Mouse (Mus musculus): ENCODE data around the gene Haghl. TPM values are rescaled to one million over a fixed set of nuclear protein-coding genes. Genes with fewer than 3 reads are reported as not detected.
A peak's percentile ranks its signal among the peaks of the same experiment; 100 is the strongest.

The Haghl gene
- polyA plus RNA-seq, 1 experiment from 2014 or later = 37.5 TPM

GRCm38 (mm10) chr17:25781339-25781738 lies 4.1 kb downstream of the Haghl start:
- Histone ChIP-seq H3K4me3 (ENCODE audit: low read depth, low read length) (no peak overlapping the region), H3K36me3 (ENCODE audit: control insufficient read depth, insufficient read depth, low read length) (peaks cover 5% of the 10 kb centered on the region; the same call in 1 of the 2 replicates), H3K4me2 (replicated peaks; ENCODE audit: low read depth) (no peak overlapping the region), H3K9ac (ENCODE audit: low read length) (no peak overlapping the region), H3K27me3 (ENCODE audit: control insufficient read depth, insufficient read depth, low read length) (no peaks in the 10 kb centered on the region), H3K4me1 (replicated peaks; ENCODE audit: control insufficient read depth, insufficient read depth) (peaks cover 5% of the 10 kb centered on the region), H3K27ac (replicated peaks) (no peak overlapping the region), H3K9me3 (ENCODE audit: control insufficient read depth, low read length) (no peaks in the 10 kb centered on the region)
- WGBS = 67% methylated on average over 6 of the region's 6 CpGs
- ATAC-seq (ENCODE audit: low FRiP score, low TSS enrichment) (no peak), DNase-seq (ENCODE audit: low spot score) (no peak)
- TF ChIP-seq EP300 (optimal IDR thresholded peaks at IDR 0.05) (no peak), CTCF (IDR thresholded peaks at IDR 0.05; ENCODE audit: low read depth) (no peak)

GRCm38 (mm10) chr17:25777948-25778347 lies 7.5 kb downstream of the Haghl start:
- no peak overlapping the region for H3K4me2 ChIP-seq (replicated peaks; ENCODE audit: low read depth)
- no peak overlapping the region for H3K4me3 ChIP-seq (ENCODE audit: low read depth, low read length)
- no peak for TF ChIP-seq EP300 (optimal IDR thresholded peaks at IDR 0.05)
- no peak for ATAC-seq (ENCODE audit: low FRiP score, low TSS enrichment)
- WGBS = 91% methylated on average over 5 of the region's 5 CpGs
- H3K9me3 ChIP-seq (ENCODE audit: control insufficient read depth, low read length) = no peaks in the 10 kb centered on the region
- peaks cover 5% of the 10 kb centered on the region; the same call in 1 of the 2 replicates for H3K36me3 ChIP-seq (ENCODE audit: control insufficient read depth, insufficient read depth, low read length)
- no peak for DNase-seq (ENCODE audit: low spot score)
- peaks cover 3% of the 10 kb centered on the region for H3K4me1 ChIP-seq (replicated peaks; ENCODE audit: control insufficient read depth, insufficient read depth)
- no peak overlapping the region for H3K27ac ChIP-seq (replicated peaks)
- H3K9ac ChIP-seq (ENCODE audit: low read length) = no peak overlapping the region
- no peaks in the 10 kb centered on the region for H3K27me3 ChIP-seq (ENCODE audit: control insufficient read depth, insufficient read depth, low read length)

GRCm38 (mm10) chr17:25775318-25776062 lies 10.0 kb downstream of the Haghl start:
- Histone ChIP-seq H3K36me3 (ENCODE audit: control insufficient read depth, insufficient read depth, low read length) (no peaks in the 10 kb centered on the region; the same call in 1 of the 2 replicates), H3K4me3 (ENCODE audit: low read depth, low read length) (no peak overlapping the region), H3K9me3 (ENCODE audit: control insufficient read depth, low read length) (no peaks in the 10 kb centered on the region), H3K4me2 (replicated peaks; ENCODE audit: low read depth) (no peak overlapping the region), H3K4me1 (replicated peaks; ENCODE audit: control insufficient read depth, insufficient read depth) (peaks cover 3% of the 10 kb centered on the region), H3K27ac (replicated peaks) (no peak overlapping the region), H3K9ac (ENCODE audit: low read length) (no peak overlapping the region), H3K27me3 (ENCODE audit: control insufficient read depth, insufficient read depth, low read length) (no peaks in the 10 kb centered on the region)
- TF ChIP-seq EP300 (optimal IDR thresholded peaks at IDR 0.05) = no peak
- TF ChIP-seq CTCF (IDR thresholded peaks at IDR 0.05; ENCODE audit: low read depth) = no peak
- ATAC-seq (ENCODE audit: low FRiP score, low TSS enrichment) (no peak), DNase-seq (ENCODE audit: low spot score) (no peak)
- 79% methylated on average over 10 of the region's 10 CpGs for WGBS

- H3K27ac ChIP-seq (replicated peaks) = no peak within 1 kb of the TSS; the same call in 1 of the 2 replicates
Observed at GRCm38 (mm10) chr17:25773549-25774120, 11.8 kb downstream of the Haghl start, which contains the start of gene Narfl. TSS of gene Narfl (plus strand) at chr17:25773776.

GRCm38 (mm10) chr17:25769331-25769730 lies 16.1 kb downstream of the Haghl start:
- DNase-seq (ENCODE audit: low spot score) = no peak
- no peaks in the 10 kb centered on the region for H3K27me3 ChIP-seq (ENCODE audit: control insufficient read depth, insufficient read depth, low read length)
- H3K9ac ChIP-seq (ENCODE audit: low read length) = no peak overlapping the region
- H3K4me3 ChIP-seq (ENCODE audit: low read depth, low read length) = no peak overlapping the region
- H3K36me3 ChIP-seq (ENCODE audit: control insufficient read depth, insufficient read depth, low read length) = no peaks in the 10 kb centered on the region
- no peak for ATAC-seq (ENCODE audit: low FRiP score, low TSS enrichment)
- no peak overlapping the region for H3K27ac ChIP-seq (replicated peaks)
- H3K4me1 ChIP-seq (replicated peaks; ENCODE audit: control insufficient read depth, insufficient read depth) = peaks cover 3% of the 10 kb centered on the region
- no peak overlapping the region for H3K4me2 ChIP-seq (replicated peaks; ENCODE audit: low read depth)
- TF ChIP-seq EP300 (optimal IDR thresholded peaks at IDR 0.05) (no peak), CTCF (IDR thresholded peaks at IDR 0.05; ENCODE audit: low read depth) (no peak)
- WGBS = 57% methylated on average over 9 of the region's 9 CpGs
- no peaks in the 10 kb centered on the region for H3K9me3 ChIP-seq (ENCODE audit: control insufficient read depth, low read length)

More at GRCm38 (mm10) chr17:25773549-25774120, 11.8 kb downstream of the Haghl start, which contains the start of gene Narfl:
- no peak for TF ChIP-seq EP300 (optimal IDR thresholded peaks at IDR 0.05)
- peak; percentile 100 for TF ChIP-seq CTCF (IDR thresholded peaks at IDR 0.05; ENCODE audit: low read depth)
- Histone ChIP-seq H3K36me3 (ENCODE audit: control insufficient read depth, insufficient read depth, low read length) (no peaks in the 10 kb centered on the region; the same call in 1 of the 2 replicates), H3K4me2 (replicated peaks; ENCODE audit: low read depth) (peak within 1 kb of the TSS; percentile 77), H3K9me3 (ENCODE audit: control insufficient read depth, low read length) (no peaks in the 10 kb centered on the region), H3K27me3 (ENCODE audit: control insufficient read depth, insufficient read depth, low read length) (no peaks in the 10 kb centered on the region), H3K4me1 (replicated peaks; ENCODE audit: control insufficient read depth, insufficient read depth) (peaks cover 3% of the 10 kb centered on the region), H3K9ac (ENCODE audit: low read length) (peak within 1 kb of the TSS; percentile 87), H3K4me3 (ENCODE audit: low read depth, low read length) (peak within 1 kb of the TSS; percentile 71)
- peak; percentile 84 for ATAC-seq (ENCODE audit: low FRiP score, low TSS enrichment)
- WGBS = under 1% methylated on average over 37 of the region's 37 CpGs
- peak; percentile 98 for DNase-seq (ENCODE audit: low spot score)

- no peak overlapping the region for H3K9ac ChIP-seq (ENCODE audit: low read length)
- no peaks in the 10 kb centered on the region for H3K36me3 ChIP-seq (ENCODE audit: control insufficient read depth, insufficient read depth, low read length)
- H3K9me3 ChIP-seq (ENCODE audit: control insufficient read depth, low read length) = no peaks in the 10 kb centered on the region
- no peaks in the 10 kb centered on the region for H3K27me3 ChIP-seq (ENCODE audit: control insufficient read depth, insufficient read depth, low read length)
- TF ChIP-seq EP300 (optimal IDR thresholded peaks at IDR 0.05) (no peak), CTCF (IDR thresholded peaks at IDR 0.05; ENCODE audit: low read depth) (no peak)
- no peak for DNase-seq (ENCODE audit: low spot score)
- H3K4me2 ChIP-seq (replicated peaks; ENCODE audit: low read depth) = no peak overlapping the region
- 74% methylated on average over 5 of the region's 5 CpGs for WGBS
- no peak overlapping the region for H3K4me3 ChIP-seq (ENCODE audit: low read depth, low read length)
- no peak overlapping the region for H3K27ac ChIP-seq (replicated peaks)
- H3K4me1 ChIP-seq (replicated peaks; ENCODE audit: control insufficient read depth, insufficient read depth) = no peaks in the 10 kb centered on the region
- no peak for ATAC-seq (ENCODE audit: low FRiP score, low TSS enrichment)
Observed at GRCm38 (mm10) chr17:25765886-25766285, 19.6 kb downstream of the Haghl start.
